Mouse (Mus musculus): ENCODE results near the gene Mier2.

Gene Mier2

DNA sequence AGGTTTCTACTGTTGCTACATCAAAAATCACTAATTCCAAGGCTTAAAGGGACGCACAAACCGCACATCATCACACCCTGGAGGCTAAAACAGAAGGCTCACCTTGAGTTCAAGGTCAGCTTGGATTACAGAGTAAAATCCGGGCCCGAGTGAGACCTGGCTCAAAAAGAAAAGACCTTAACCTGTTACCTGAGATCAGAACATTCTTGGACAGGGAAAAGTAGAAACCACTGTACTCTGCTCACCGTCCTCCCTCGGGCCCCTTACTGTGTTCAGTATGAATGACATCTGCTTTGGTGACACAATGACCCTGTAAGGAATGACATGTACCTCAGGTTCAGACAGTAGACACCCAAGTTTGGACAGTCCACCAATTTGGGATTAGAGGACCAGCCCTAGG, 19.8 kb upstream of the Mier2 start:
- no peak for DNase-seq (ENCODE audit: low spot score)

DNA sequence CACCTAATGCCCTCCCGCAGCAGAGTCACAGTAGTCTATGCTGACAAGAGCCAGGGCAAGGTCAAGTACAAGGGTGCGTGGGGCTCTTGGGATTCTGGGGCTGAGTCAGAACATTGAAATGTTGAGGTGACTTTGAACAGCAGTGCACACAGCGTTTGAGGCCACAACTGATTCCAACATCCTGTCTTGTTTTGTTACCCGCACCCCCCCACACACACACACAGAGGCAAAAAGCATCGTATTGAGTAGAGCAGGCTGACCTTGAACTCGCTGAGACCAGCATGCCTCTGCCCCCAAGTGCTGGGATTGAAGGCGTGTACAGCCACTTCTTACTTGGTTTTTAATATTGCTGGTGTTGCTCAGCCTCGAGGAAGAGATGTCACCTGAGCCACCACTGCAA, 19.4 kb upstream of the Mier2 start:
- DNase-seq (ENCODE audit: low spot score): no peak

DNA sequence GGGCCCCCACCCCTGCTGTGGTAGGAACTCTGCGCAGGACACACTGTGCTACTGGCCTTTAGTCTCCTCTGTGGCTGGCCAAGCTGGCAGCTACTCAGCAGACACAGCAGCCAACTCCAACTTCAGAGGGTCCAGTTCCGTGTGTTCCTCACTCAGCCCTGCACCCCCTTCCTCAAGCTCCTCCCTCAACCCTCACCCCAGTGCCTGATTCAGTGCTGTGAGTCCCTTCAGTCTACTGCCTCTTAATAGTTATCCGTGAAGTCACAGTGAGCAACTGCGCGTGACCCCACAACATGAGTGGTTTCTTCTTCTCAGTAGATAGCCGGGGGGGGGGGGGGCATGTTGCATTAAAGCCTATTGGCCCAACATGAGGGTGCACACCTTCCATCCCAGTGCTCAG, 18.6 kb upstream of the Mier2 start:
- DNase-seq (ENCODE audit: low spot score): no peak

DNA sequence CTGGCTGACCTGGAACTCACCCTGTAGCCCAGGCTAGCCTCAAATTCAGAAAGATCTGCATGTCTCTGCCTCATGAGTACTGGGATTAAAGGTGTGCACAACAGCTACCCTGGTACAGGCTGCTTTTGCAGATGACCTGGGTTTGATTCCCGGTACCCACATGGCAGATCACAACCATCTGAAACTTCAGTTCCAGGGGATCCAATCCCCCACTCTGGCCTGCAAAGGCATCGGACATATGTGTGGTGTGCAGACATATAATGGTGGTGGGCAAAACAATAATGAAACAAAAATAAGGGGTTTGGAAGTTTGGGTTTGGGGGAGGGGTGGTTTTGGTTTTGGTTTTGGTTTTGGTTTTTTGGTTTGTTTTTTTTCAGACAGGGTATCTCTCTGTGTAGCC, 16.3 kb upstream of the Mier2 start:
- DNase-seq (ENCODE audit: low spot score): no peak

DNA sequence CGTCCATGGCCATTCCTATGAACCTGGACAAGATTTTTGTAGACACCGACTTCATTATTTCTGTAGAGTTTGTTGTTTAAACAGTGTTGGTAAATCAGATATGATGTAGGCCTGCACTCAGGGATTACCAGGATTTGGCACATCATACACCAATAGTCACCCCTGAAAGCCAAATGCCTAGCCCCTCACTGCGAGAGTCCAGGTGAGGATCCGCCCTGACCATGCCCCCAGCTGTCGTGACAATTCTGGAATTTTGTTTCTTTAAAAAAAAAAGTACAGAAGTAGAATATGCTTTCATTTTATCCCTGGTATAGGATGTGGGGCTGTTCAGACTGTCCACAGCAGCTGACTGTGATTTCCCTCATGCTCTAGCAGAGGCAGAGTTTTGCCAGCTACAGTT, 14.9 kb upstream of the Mier2 start:
- DNase-seq (ENCODE audit: low spot score): no peak

DNA sequence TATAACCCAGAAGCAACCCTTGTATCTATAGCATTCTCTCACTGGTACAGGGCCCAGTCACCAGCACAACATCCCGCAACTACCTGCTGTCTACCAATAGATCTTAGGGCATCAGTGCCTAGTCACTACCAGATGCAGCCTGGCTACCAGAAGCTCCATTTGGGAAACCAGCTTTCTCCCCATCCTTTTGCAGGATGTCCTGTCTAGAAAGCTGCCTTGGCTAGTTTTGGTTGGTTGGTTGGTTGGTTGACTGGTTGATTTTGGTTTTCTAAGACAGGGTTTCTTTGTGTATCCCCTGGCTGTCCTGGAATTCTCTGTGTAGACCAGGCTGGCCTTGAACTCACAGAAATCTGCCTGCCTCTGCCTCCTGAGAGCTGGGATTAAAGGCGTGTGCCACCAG, 4.7 kb upstream of the Mier2 start:
- DNase-seq (ENCODE audit: low spot score): no peak

DNA sequence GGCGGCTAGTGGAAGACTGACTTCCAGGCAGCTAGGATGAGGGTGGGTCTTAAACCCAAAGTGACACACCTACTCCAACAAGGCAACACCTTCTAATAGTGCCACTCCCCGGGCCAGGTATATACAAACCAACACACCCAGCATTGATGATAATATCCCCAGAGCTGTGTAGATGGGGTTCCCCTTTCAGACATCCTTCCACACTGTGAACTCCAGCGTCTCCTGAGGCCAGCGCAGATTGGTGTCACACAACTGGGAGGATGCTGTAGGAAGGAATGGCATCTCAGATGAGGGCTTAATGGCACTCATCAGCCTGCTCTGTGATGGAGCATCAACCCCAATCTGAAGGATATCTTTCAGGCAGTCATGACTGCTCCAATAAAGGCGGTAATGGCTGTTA, 2.5 kb upstream of the Mier2 start:
- DNase-seq (ENCODE audit: low spot score): no peak

DNA sequence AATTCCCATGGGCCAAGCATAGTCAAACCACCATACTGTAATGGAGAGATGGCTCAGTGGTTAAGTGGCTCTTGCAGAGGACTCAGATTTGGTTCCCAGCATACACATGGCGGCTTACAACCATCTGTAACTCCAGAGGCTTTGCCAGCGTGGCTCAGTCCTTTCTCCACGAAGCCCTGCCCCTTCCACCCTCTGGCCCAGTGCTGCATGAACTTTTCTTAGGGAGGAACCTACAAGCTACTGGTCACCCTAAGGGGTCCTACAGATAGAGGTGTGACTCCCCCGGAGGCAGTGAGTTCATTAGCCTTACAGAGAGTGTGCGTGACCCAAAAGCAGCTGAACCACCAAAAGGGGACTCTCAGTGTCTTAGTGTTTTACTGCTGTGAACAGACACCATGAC, 2.0 kb upstream of the Mier2 start:
- DNase-seq (ENCODE audit: low spot score): no peak

DNA sequence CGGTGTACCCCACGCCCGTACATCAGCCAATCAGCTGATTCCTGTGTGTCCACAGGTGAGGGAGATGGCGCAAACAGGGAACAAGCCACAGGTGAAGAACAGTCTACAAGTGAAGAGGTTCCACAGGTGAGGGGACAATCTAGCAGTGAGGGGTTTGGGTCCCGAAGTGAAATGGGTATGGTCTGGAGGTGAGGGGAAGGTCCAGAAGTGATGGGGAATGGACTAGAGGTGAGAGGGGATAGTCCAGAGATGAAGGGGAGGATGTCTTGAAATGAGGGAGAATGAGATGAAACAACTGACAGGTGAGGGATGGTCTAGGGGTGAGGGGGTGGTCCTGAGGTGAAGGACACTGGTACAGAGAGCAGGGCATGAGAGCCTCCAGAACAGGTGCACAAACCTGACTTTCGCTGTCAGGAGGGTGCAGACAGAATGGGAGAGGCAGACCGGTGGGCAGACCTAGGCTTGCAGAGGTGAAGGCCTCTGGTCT, 282 bp upstream of the Mier2 start:
- no peak for DNase-seq (ENCODE audit: low spot score)

DNA sequence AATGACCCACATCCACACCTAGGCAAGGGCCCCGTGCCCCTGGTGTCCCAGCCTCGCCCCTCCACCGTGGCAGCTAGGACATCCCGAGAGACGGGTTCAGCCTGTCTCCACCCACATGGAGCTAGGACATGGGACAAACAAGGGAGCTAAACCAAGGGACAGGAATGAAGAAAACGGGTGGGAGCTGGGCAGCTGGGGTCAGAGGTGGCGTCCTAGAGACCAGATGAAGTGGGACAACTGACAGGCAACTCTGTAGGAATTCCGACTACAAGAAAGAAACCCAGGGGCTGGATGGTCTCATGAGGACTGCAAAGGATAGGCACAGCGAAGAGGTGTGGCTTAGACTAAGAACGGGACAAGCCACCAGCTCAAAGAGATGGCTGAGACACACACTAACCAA, 1.3 kb downstream of the Mier2 start:
- DNase-seq (ENCODE audit: low spot score): no peak

DNA sequence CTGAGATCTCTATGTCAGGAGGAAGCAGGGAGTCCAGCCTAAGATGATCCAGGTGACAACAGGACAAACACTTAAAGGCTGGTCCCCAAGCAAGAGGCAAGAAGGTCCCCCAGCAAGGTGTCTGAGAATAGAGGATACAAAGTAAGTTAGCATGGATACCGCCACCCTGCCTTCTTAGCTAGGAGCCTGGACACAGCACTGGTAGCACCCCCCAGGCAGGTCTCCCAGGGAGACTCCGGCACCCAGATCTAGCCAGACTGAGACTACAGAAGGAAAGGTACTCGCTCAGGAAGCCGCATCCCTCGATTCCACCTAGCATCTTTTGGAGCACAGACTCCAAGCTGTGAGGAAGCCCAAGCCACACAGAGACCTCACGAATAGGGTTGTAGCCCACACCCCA, 1.8 kb downstream of the Mier2 start:
- DNase-seq (ENCODE audit: low spot score): no peak

DNA sequence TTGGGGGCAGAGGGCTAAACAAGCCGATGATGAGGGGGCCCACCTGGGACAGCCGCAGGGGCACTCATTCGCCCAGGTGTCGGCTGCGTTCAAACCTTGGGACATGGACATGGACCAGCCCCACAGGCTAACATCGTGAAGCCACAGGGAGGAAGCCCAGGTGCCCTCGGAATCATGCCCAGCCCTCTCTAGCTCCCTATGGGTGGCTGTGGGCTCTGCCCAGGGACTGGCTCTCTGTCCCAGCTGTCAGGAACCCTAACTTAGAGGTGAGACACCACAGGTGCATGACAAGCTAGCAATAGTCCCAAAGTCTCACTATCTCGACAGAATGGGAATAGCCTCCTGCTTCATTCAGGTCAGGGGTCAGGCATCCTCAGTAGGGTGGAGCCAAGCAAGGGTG, 2.5 kb downstream of the Mier2 start:
- no peak for DNase-seq (ENCODE audit: low spot score)

DNA sequence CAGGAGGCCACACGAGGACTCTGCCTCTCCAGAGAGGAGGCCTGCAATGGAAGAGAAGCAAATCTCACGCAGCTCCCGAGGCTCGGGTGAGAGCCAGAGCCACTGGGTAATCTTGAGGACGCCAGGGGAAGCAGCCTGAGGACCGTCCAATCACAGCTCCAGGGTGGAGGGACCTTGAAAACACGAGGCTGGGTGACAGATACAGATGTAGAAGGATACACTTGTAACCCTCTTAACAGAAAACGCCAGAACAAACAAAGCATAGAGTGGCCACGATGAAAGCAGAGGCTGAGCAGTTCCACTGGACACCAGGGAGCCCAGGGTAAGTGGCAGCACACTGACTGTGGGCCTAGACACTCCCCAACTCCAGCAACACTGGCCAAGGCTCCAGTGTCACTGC, 4.6 kb downstream of the Mier2 start:
- DNase-seq (ENCODE audit: low spot score): no peak

DNA sequence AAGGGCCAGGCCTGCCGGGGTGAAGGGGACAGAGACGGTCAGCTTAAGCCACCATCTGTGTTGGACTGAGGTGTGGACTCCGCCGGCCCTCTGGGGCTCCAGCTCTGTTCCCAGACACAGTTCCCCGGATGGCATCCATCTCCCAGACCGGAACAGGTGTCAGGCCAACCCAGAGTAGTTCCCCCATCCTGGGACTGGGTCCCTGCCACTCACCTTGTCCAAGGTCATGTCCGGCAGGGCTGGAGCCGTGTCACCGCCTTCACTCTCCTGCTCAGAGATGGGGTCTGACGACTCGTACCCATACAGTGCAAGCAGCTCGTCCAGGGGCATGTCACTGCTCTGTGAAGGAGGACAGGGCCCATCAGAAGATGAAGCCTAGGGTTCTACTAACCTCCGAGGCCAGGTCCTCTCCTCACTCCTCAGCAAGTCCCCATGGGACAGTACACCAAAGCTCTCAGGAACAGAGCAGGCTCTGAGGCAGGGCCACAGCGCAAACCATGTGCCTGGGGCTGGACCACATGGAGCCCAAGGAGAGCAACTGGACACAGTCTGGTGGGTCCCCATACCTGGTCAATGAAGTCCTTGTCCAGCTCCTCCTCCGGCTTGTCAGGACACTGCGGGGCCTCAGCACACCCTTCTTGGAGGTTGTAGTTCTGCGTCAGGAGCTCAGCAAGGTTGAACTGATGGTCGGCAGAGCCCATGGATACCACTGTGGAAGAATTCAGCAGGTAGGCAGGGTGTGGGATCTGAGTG, 5.9 kb downstream of the Mier2 start:
- DNase-seq (ENCODE audit: low spot score): no peak

DNA sequence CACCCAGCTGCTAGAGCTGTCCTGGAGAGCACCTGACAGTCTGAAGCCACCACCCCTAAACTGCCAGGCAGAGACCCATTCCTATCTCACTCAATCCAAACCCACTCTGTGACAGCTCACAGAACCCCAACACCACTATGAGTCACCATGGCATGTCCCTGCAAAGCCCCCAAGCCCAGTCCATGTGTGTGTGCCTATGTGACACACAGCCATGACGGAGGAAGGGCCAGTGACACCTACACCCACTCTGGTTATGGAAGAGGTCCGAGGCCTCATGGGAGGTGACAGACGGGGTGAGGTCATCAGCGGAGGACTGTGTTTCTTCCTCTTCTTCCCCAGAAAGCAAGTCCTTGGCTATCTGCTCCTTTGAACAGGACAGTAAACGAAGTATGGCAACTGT, 6.5 kb downstream of the Mier2 start:
- DNase-seq (ENCODE audit: low spot score): no peak

DNA sequence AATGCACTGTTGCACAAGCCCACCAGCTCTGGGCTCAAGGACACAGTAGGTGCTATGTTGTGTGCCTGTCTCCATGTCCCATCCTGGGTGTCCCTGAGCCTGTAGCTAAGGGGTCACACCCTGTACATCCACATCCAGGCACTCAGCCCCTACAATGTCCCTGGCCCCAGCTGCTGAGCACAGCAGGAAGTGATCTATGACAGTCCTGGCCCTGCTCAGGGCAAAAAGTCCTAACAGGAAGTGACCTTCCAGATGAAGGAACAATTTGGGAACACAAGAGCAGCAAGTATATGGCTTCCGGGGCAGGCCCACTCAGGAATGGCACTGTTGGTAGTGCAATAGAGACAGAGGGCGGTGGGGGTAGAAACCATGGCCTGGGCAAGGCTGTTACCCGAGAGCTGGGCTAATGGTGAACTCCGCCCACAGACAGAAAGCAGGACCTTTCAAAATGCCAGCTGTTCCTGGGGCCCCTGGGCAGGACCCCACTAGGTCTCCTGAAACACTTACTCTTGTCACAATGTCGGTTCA, 7.8 kb downstream of the Mier2 start:
- DNase-seq (ENCODE audit: low spot score): no peak

DNA sequence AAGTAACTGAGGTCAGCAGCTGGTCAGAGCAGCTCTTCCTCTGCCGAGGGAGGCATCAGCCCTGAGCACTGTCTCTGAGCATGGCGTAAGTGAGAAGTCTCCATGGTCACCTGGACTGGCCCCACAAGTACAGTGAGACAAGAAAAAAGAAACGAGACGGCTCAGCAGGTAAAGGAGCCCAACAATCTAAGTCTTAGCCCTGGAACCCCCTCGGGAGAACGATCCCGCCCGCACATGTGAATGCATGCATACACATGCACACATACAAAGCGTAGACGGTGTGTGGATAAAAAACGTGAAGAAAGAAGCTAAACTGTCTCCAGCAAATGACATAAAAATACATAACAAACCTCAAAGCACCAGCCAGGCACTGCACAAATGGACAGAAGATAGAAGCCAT, 8.5 kb downstream of the Mier2 start:
- DNase-seq (ENCODE audit: low spot score): no peak

DNA sequence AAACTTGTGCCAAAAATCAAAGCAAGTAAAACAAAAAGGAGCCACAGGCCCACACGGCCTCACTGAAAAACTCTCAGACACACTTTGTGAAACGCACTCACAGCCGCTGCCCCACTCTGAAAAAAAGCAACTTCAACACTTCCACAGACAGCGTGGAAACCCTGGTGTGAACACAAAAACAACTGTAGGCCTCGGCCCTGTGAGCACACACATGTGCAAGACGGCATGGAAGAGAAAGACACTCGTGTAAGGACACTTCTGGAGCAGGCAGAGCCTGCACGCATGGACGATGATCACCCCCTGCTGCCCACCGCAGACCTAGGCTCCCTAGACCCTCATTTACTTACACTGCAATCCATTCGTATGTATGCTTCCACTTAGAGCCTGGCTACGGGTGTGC, 9.1 kb downstream of the Mier2 start:
- no peak for DNase-seq (ENCODE audit: low spot score)

DNA sequence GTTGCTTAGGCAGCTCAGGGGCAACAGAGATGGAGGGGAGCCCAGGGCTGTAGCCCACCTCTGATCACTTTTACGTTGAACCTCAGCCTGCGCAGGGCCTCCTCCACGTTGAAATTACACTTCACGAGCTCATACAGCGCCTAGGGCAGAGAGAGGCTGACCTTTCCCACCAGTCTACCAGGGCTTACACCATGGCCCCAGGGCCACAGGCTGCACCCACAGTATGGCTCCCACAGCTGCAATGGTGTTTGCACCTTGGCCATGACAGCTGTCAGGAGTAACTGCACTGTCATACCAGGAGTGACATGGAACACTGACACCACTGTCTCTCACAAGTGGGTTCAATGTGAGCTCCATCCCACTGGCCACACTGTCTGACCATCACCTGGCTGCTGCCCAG, 10.4 kb downstream of the Mier2 start:
- DNase-seq (ENCODE audit: low spot score): no peak

DNA sequence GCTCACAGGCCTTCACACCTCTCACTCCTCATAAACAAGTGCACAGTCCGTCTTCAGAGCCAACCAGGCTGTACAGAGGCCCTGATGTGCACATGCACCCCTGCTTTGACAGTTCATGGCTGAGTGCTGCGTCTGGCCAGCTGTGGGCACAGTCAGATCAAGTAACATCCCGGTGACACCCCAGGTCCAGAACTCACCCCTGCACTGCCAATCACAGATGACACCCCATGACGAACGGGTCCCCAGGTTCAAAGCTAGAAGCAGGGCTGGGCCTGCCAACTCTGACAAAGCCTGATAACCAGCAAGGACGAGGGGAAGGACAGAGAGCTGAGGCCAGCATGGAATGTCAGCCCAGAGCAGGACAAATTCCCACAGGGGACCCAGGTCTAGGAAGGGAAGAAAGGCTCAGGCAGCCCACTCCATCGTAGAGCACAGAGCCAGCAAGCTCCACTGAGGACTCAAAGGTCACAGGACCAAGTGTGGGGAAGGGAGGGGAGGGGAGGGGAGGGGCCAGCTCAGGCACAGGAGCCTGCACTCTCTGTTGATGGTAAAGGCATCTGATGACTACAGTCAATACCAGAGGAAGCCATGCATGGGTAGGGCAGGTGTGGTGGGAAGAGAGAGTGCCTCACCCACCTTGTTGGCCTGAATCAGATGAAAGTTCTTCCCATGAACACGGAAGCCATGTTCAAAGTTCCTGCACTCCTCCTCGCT, 11.0 kb downstream of the Mier2 start:
- DNase-seq (ENCODE audit: low spot score): peak; percentile 36

DNA sequence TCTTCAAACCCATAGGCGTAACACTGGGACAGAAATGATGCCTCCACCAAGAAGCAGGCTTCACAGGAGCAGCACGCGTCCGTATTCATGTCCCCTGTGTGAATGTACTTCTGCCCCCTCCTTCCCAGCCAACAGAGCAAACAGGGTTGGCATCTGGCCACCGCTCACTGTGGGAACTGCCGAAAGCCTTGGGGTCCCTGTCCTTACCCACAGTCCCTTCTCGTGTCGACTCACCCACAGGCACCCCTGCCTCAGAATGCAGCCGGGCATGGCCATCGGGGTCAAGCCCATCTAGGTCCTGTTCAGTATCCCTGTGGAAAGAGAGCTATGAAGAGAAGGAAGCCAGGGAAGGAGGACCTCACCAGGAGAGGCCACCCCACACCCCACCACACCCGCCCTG, 12.8 kb downstream of the Mier2 start:
- no peak for DNase-seq (ENCODE audit: low spot score)

DNA sequence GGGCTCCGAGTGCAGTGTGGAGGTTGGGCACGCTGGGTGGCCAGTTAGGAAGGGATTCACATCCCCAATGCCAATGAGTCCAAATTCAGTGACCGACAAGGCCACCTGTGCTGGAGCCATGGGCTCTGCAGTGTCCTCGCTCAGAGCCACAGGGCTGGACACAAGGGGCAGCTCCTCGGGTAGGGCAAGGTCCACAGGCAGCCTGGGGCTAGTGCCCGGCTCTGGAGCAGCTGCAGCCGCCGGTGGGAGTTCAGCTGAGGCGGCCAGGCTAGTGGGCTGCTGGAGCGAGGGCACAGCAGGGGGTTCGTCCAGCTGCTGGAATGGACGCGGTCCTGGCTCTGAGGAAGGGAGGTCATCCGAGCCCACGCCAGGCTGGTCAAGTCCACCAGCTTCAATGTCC, 13.5 kb downstream of the Mier2 start:
- no peak for DNase-seq (ENCODE audit: low spot score)

DNA sequence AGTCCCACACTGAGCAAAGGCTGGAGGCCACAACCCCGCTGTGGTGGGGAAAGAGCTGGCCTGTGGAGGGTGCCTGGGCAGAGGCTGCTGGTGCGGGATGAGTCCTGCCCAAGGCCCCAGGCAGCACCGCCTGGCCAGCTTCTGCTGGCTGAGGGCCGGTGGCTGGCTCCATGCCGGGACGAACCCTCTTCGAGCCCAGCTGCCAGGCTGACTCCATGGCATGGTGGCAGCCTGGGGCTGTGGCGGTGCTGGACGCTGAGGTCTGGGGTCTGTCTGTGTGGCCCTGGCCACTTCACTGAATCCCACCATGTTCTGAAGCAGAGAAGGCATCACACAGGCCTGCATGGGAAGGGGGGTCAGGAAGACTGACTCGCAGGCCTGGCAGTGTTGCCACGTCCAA, 14.3 kb downstream of the Mier2 start:
- DNase-seq (ENCODE audit: low spot score): no peak

Measured in yolk sac, embryonic 10.5 days (tissue).